Mouse (Mus musculus) liver, embryonic 18 days (tissue): Measurements from ENCODE around the gene Plekhg6. TPM values are rescaled to one million over a fixed set of nuclear protein-coding genes. Genes with fewer than 3 reads are reported as not detected.

ENCODE experiments used
- polyA plus RNA-seq: library from polyadenylated mRNA; depleted of rRNA; stranded (reverse); fragments of >200 nt; gene quantifications from 2 replicates; pipeline ENCODE4 v1.2.3, GENCODE M21; 2012; rRNA removed

Gene Plekhg6
- 0.77 and 1.1 TPM in 2 replicates for polyA plus RNA-seq

GRCm38 (mm10) chr6:125380372-125381360 is at the start of gene Plekhg6:
Plekhg6 (minus strand) TSS chr6:125380793.

GRCm38 (mm10) chr6:125348721-125349574 is 31.6 kb downstream of the Plekhg6 start, which contains the start of gene Tnfrsf1a:
Tnfrsf1a (plus strand) TSS chr6:125349362.

GRCm38 (mm10) chr6:125320323-125320722 is 60.3 kb downstream of the Plekhg6 start, which contains the start of gene Scnn1a:
Scnn1a (plus strand) TSS chr6:125320659.

GRCm38 (mm10) chr6:125313546-125314230 is 66.9 kb downstream of the Plekhg6 start, which contains the start of gene Ltbr:
Ltbr (minus strand) TSS chr6:125313885.

Other genes with a start within 250 kb of the Plekhg6 start
- 16.0 and 17.2 TPM in 2 replicates for gene Nop2, start 248.9 kb downstream of the Plekhg6 start, polyA plus RNA-seq
- gene Iffo1, start 235.6 kb downstream of the Plekhg6 start, polyA plus RNA-seq = 5.6 and 7.2 TPM in 2 replicates
- 2,795 and 3,480 TPM in 2 replicates for gene Gapdh, start 214.3 kb downstream of the Plekhg6 start, polyA plus RNA-seq
- 60.5 and 72.0 TPM in 2 replicates for gene Ncapd2, start 189.1 kb downstream of the Plekhg6 start, polyA plus RNA-seq
- gene Mrpl51, start 189.0 kb downstream of the Plekhg6 start, polyA plus RNA-seq = 51.4 and 53.4 TPM in 2 replicates
- gene Vamp1, start 165.2 kb downstream of the Plekhg6 start, polyA plus RNA-seq = 5.1 and 6.2 TPM in 2 replicates
- gene Tapbpl, start 148.9 kb downstream of the Plekhg6 start, polyA plus RNA-seq = 15.6 and 17.1 TPM in 2 replicates
- gene Cd27, start 143.8 kb downstream of the Plekhg6 start, polyA plus RNA-seq = 0.64 and 0.66 TPM in 2 replicates
- gene Tuba3a, start 94.8 kb downstream of the Plekhg6 start, polyA plus RNA-seq = not detected in 2 replicates
- gene Ltbr, start 66.9 kb downstream of the Plekhg6 start, polyA plus RNA-seq = 17.3 and 17.8 TPM in 2 replicates
- gene Scnn1a, start 60.1 kb downstream of the Plekhg6 start, polyA plus RNA-seq = 1.0 and 1.1 TPM in 2 replicates
- 35.6 and 36.2 TPM in 2 replicates for gene Tnfrsf1a, start 31.4 kb downstream of the Plekhg6 start, polyA plus RNA-seq
- 267 and 400 TPM in 2 replicates for gene Cd9, start 114.0 kb upstream of the Plekhg6 start, polyA plus RNA-seq
- gene Vwf, start 166.0 kb upstream of the Plekhg6 start, polyA plus RNA-seq = 11.6 and 13.3 TPM in 2 replicates